Mouse (Mus musculus) ES-E14 (cell line): ENCODE results near the gene Cep128. TPM values are rescaled to one million over a fixed set of nuclear protein-coding genes. Genes with fewer than 3 reads are reported as not detected.

ENCODE experiments used
- DNase-seq: peaks from one replicate; pipeline ENCODE4 v3.0.0-alpha.2; 2013; ENCODE audit warnings: low read depth, low spot score
- H3K27ac ChIP-seq: 2 replicates; pipeline ENCODE4 v1.5.1; 2012; ENCODE audit warnings: low read depth, mild to moderate bottlenecking, low read length, moderate library complexity, mixed read lengths; ENCODE audit not compliant: poor library complexity, insufficient read depth, severe bottlenecking
- H3K36me3 ChIP-seq: 2 replicates; pipeline ENCODE4 v1.6.1; 2012; ENCODE audit warnings: mild to moderate bottlenecking, low read length, moderate library complexity, mixed read lengths; ENCODE audit not compliant: control insufficient read depth, poor library complexity, insufficient read depth, severe bottlenecking
- H3K4me1 ChIP-seq, 2 experiments: fragments of 150-350 bp in 1 of 2; sonication (generic) in 1 of 2; 2 replicates each; pipeline ENCODE4 v1.6.1; 2012; ENCODE audit warnings: low read length in 2 of 2, mild to moderate bottlenecking in 1 of 2, mixed read lengths in 1 of 2; ENCODE audit not compliant: control insufficient read depth in 2 of 2, insufficient read depth in 2 of 2, poor library complexity in 1 of 2
- H3K4me3 ChIP-seq, 2 experiments: fragments of 150-350 bp in 1 of 2; sonication (generic) in 1 of 2; 2 replicates each; pipeline ENCODE4 v1.5.1; 2012; ENCODE audit warnings: low read length in 2 of 2, low read depth in 1 of 2, mild to moderate bottlenecking in 1 of 2, mixed read lengths in 1 of 2; ENCODE audit not compliant: insufficient read depth in 1 of 2, poor library complexity in 1 of 2, severe bottlenecking in 1 of 2
- H3K9ac ChIP-seq: 2 replicates; pipeline ENCODE4 v1.6.1; 2012; ENCODE audit warnings: low read depth, mild to moderate bottlenecking, low read length, mixed read lengths; ENCODE audit not compliant: poor library complexity, insufficient read depth, severe bottlenecking
- H3K9me3 ChIP-seq: fragments of 150-350 bp; sonication (generic); 2 replicates; pipeline ENCODE4 v1.6.1; 2012; ENCODE audit warnings: low read depth, mild to moderate bottlenecking, low read length; ENCODE audit not compliant: control insufficient read depth, insufficient read depth
- CHD2 ChIP-seq: IDR thresholded peaks from 2 replicates; pipeline ENCODE4 v1.6.1; 2014; ENCODE audit warnings: mild to moderate bottlenecking, low read depth, low read length, inconsistent platforms
- HCFC1 ChIP-seq: IDR thresholded peaks from 2 replicates; pipeline ENCODE4 v1.6.1; 2012; ENCODE audit warnings: low read length, inconsistent platforms, borderline replicate concordance; ENCODE audit not compliant: insufficient read depth
- MAFK ChIP-seq: IDR thresholded peaks from 2 replicates; pipeline ENCODE4 v1.6.1; 2014; ENCODE audit warnings: mild to moderate bottlenecking, low read depth, low read length, inconsistent platforms; ENCODE audit not compliant: insufficient read depth
- ZC3H11A ChIP-seq: IDR thresholded peaks from 2 replicates; pipeline ENCODE4 v1.6.1; 2012; ENCODE audit warnings: low read depth, mild to moderate bottlenecking, inconsistent platforms, low read length, borderline replicate concordance
- ZNF384 ChIP-seq: IDR thresholded peaks from 2 replicates; pipeline ENCODE4 v1.6.1; 2012; ENCODE audit warnings: low read depth, low read length, inconsistent platforms
- in situ Hi-C, 2 experiments: fragments of 600-800 bp; cut with MboI; formaldehyde crosslinking; loops; one replicate each; pipeline ENCODE4 v1.15.1; 2025; ENCODE audit warnings: low sequenced_read_pairs in 2 of 2, inconsistent platforms in 1 of 2; ENCODE audit not compliant: unreplicated experiment in 2 of 2
- total RNA-seq: library from RNA; depleted of rRNA; stranded (reverse); fragments of 300-350 nt; gene quantifications from 2 replicates; pipeline ENCODE4 v1.2.3, GENCODE M21; 2012

Cep128 gene
- total RNA-seq, 1 experiment, result 10.1 TPM

- no peak for TF ChIP-seq CHD2
- no peak for TF ChIP-seq ZNF384
- TF ChIP-seq MAFK, result no peak
- TF ChIP-seq HCFC1, result no peak
- TF ChIP-seq ZC3H11A, result no peak
- DNase-seq, result no peak
- Histone ChIP-seq H3K9ac (no peak overlapping the region), H3K27ac (no peak overlapping the region), H3K4me3 (no peak overlapping the region), H3K4me1 (no peaks in the 10 kb centered on the region), H3K36me3 (no peaks in the 10 kb centered on the region), H3K9me3 (no peaks in the 10 kb centered on the region)
- in situ Hi-C loops, result no loop called here
Observed at GRCm38 (mm10) chr12:91065423-91065822, 318.8 kb downstream of the Cep128 start.

- TF ChIP-seq MAFK (no peak), ZC3H11A (no peak), HCFC1 (no peak)
- DNase-seq, result no peak
- Histone ChIP-seq H3K9ac (no peak overlapping the region), H3K4me1 (no peaks in the 10 kb centered on the region), H3K9me3 (no peaks in the 10 kb centered on the region), H3K27ac (no peak overlapping the region), H3K4me3 (no peak overlapping the region), H3K36me3 (no peaks in the 10 kb centered on the region)
- in situ Hi-C loops, result no loop called here
Observed at GRCm38 (mm10) chr12:91064368-91064999, 319.7 kb downstream of the Cep128 start.

- H3K9ac ChIP-seq, result no peak overlapping the region
- no peaks in the 10 kb centered on the region for H3K9me3 ChIP-seq
- TF ChIP-seq HCFC1 (no peak), MAFK (no peak), ZNF384 (no peak), CHD2 (no peak), ZC3H11A (no peak)
- no peak for DNase-seq
- H3K27ac ChIP-seq, result no peak overlapping the region
- H3K36me3 ChIP-seq, result no peaks in the 10 kb centered on the region
- in situ Hi-C loops, result no loop called here
- no peaks in the 10 kb centered on the region for H3K4me1 ChIP-seq
- no peak overlapping the region for H3K4me3 ChIP-seq
Observed at GRCm38 (mm10) chr12:91063337-91064015, 320.7 kb downstream of the Cep128 start.

DNA sequence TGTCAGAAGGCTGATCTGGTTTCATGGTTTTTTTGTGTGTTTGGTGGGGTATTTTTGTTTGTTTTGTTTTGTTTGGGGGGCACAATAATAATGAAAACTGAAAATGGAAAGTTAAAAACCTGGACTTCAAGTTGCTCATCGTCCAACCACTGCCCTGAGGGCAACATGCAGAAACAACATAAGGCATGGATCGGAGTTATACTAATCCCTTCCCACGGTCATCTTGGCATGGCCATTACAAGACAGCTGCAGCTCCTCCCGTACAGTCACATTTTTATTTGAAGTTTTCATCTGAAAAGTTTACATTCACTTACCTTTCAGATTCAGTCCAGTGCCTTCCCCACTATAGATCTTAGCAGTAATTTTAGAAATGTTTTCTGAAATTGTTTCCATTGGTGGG, 321.5 kb downstream of the Cep128 start:
- no peak for TF ChIP-seq ZC3H11A
- no peak for TF ChIP-seq MAFK
- TF ChIP-seq ZNF384, result no peak
- TF ChIP-seq HCFC1, result no peak
- TF ChIP-seq CHD2, result no peak
- Histone ChIP-seq H3K4me1 (no peaks in the 10 kb centered on the region), H3K36me3 (no peaks in the 10 kb centered on the region), H3K9ac (no peak overlapping the region), H3K4me3 (no peak overlapping the region), H3K9me3 (no peaks in the 10 kb centered on the region), H3K27ac (no peak overlapping the region)
- in situ Hi-C loops, result no loop called here
- DNase-seq, result no peak
